9 mouse cellular contexts compared by ENCODE assay signal in genomic region chr19:21143970-21144595, GRCm38 (mm10).
A peak's percentile ranks its signal among the peaks of the same experiment; 100 is the strongest.
DNase-seq lines count a peak whose midpoint lies in the region; ATAC-seq and TF ChIP-seq lines count a peak whose summit lies in the region.
"Had no signal": no experiment of that assay in that cellular context is flagged by ENCODE, and none has a peak within 500 bp of the region (broad histone marks: within the 10 kb centered on the region; RNA-seq: fewer than 3 reads in every experiment).

No protein-coding gene starts in this region.

- no peaks in the 10 kb centered on the region for H3K9me3 ChIP-seq in intestine, embryonic 14.5 days (ENCODE audit: control insufficient read depth, low read length)
- no peaks in the 10 kb centered on the region for H3K9me3 ChIP-seq in intestine, embryonic 16.5 days (ENCODE audit: control insufficient read depth, low read length)
- no peaks in the 10 kb centered on the region for H3K9me3 ChIP-seq in CH12.LX (replicated peaks; ENCODE audit: low read length)
- H3K9me3 ChIP-seq in limb, embryonic 13.5 days, result no peaks in the 10 kb centered on the region

- H3K4me1 ChIP-seq in intestine, embryonic 14.5 days (replicated peaks; ENCODE audit: control insufficient read depth, insufficient read depth, low read length), result peaks cover 12% of the 10 kb centered on the region; the same call in 1 of the 2 replicates
- peaks cover 7% of the 10 kb centered on the region; the same call in 1 of the 2 replicates for H3K4me1 ChIP-seq in intestine, embryonic 16.5 days (ENCODE audit: control insufficient read depth, insufficient read depth, low read length)
- H3K4me1 ChIP-seq in CH12.LX (ENCODE audit: control insufficient read depth in 1 of 2, insufficient read depth in 2 of 2), result peaks cover 5 to 12% of the 10 kb centered on the region in 2 experiments; a peak in 3 of 4 replicates
- peaks cover 11% of the 10 kb centered on the region for H3K4me1 ChIP-seq in limb, embryonic 13.5 days

- TF ChIP-seq CTCF in CH12.LX (conservative IDR thresholded peaks at IDR 0.05 in 1 of 2, IDR thresholded peaks at IDR 0.05 in 1 of 2; ENCODE audit: low read depth in 2 of 2, low read length in 2 of 2), result no peak

- no peaks in the 10 kb centered on the region for H3K36me3 ChIP-seq in intestine, embryonic 14.5 days (ENCODE audit: control insufficient read depth, insufficient read depth, low read length)
- no peaks in the 10 kb centered on the region for H3K36me3 ChIP-seq in intestine, embryonic 16.5 days (ENCODE audit: control insufficient read depth, insufficient read depth, low read length)
- no peaks in the 10 kb centered on the region for H3K36me3 ChIP-seq in CH12.LX (replicated peaks in 1 of 2; ENCODE audit: control insufficient read depth in 1 of 2, insufficient read depth in 1 of 2, low read length in 1 of 2)
- no peaks in the 10 kb centered on the region for H3K36me3 ChIP-seq in limb, embryonic 13.5 days

- dilution Hi-C loops in CH12.LX (cut with MboI; ENCODE audit: extremely low pct_ligation_motif_present, extremely low pct_unique_long_range_greater_than_20kb, low sequenced_read_pairs), result no loop called here

- in situ Hi-C loops in CH12.LX (cut with MboI; ENCODE audit: low pct_ligation_motif_present, low pct_unique_long_range_greater_than_20kb, low sequenced_read_pairs), result loop anchor here (25.0 kb wide), 1 partner anchor 118 kb away; the partner anchor contains the start of gene Zfand5

- no peak overlapping the region for H3K9ac ChIP-seq in intestine, embryonic 14.5 days (ENCODE audit: low read length)
- H3K9ac ChIP-seq in intestine, embryonic 16.5 days (ENCODE audit: low read depth, low read length), result no peak overlapping the region
- no peak overlapping the region; the same call in 1 of the 2 replicates for H3K9ac ChIP-seq in CH12.LX (ENCODE audit: insufficient read depth, low read depth)
- H3K9ac ChIP-seq in limb, embryonic 13.5 days, result no peak overlapping the region

- no peak for TF ChIP-seq EP300 in CH12.LX (IDR thresholded peaks at IDR 0.05; ENCODE audit: low read length)

- no peak for ATAC-seq in intestine, embryonic 14.5 days (replicated peaks; ENCODE audit: low FRiP score, low TSS enrichment, low read depth)
- ATAC-seq in intestine, embryonic 16.5 days, result no peak
- no peak for ATAC-seq in limb, embryonic 13.5 days (ENCODE audit: low FRiP score, low read depth)
- ATAC-seq: forebrain, embryonic 16.5 days had no signal

- no peak for TF ChIP-seq RAD21 in CH12.LX (IDR thresholded peaks at IDR 0.05; ENCODE audit: low read depth, low read length)

- H3K27me3 ChIP-seq in intestine, embryonic 14.5 days (replicated peaks; ENCODE audit: control insufficient read depth, insufficient read depth, low read length), result no peaks in the 10 kb centered on the region
- H3K27me3 ChIP-seq in intestine, embryonic 16.5 days (replicated peaks; ENCODE audit: control insufficient read depth, insufficient read depth, low read length), result no peaks in the 10 kb centered on the region
- no peaks in the 10 kb centered on the region for H3K27me3 ChIP-seq in CH12.LX (replicated peaks)
- no peaks in the 10 kb centered on the region for H3K27me3 ChIP-seq in limb, embryonic 13.5 days

- no peak for TF ChIP-seq POLR2A in CH12.LX (IDR thresholded peaks at IDR 0.05; ENCODE audit: low read depth, low read length)

- H3K4me3 ChIP-seq in intestine, embryonic 14.5 days (ENCODE audit: low read depth, low read length), result no peak overlapping the region
- H3K4me3 ChIP-seq in intestine, embryonic 16.5 days (ENCODE audit: low read length), result no peak overlapping the region
- H3K4me3 ChIP-seq in CH12.LX (replicated peaks in 1 of 3; ENCODE audit: low read depth in 2 of 3, low read length in 2 of 3, poor library complexity in 1 of 3), result no peak overlapping the region
- no peak overlapping the region for H3K4me3 ChIP-seq in limb, embryonic 13.5 days

- peak overlapping the region; percentile 33; the same call in 1 of the 2 replicates for H3K27ac ChIP-seq in intestine, embryonic 14.5 days (ENCODE audit: low read depth)
- no peak overlapping the region for H3K27ac ChIP-seq in intestine, embryonic 16.5 days (ENCODE audit: low read length)
- no peak overlapping the region for H3K27ac ChIP-seq in CH12.LX (ENCODE audit: insufficient read depth, low read depth)
- no peak overlapping the region for H3K27ac ChIP-seq in limb, embryonic 13.5 days

- peak; percentile 22 for DNase-seq in adrenal gland, postnatal 14 days
- no peak for DNase-seq in adrenal gland, postnatal 4 days (ENCODE audit: low spot score in 2 of 2)
- no peak for DNase-seq in intestine, embryonic 14.5 days (ENCODE audit: low spot score)
- no peak for DNase-seq in CH12.LX (ENCODE audit: extremely low read depth)
- no peak for DNase-seq in urinary bladder, adult 2 months (ENCODE audit: low spot score)
- no peak for DNase-seq in left cerebral cortex, adult 11 months (ENCODE audit: low spot score)

- WGBS in intestine, embryonic 14.5 days, result 28% methylated on average over 7 of the region's 7 CpGs
- WGBS in intestine, embryonic 16.5 days, result 31% methylated on average over 7 of the region's 7 CpGs
- WGBS in limb, embryonic 13.5 days, result 31% methylated on average over 7 of the region's 7 CpGs

- peak overlapping the region; percentile 32 for H3K4me2 ChIP-seq in intestine, embryonic 14.5 days (ENCODE audit: low read length)
- no peak overlapping the region for H3K4me2 ChIP-seq in intestine, embryonic 16.5 days (ENCODE audit: low read depth, low read length)
- H3K4me2 ChIP-seq in CH12.LX (ENCODE audit: insufficient read depth, low read depth, poor library complexity, severe bottlenecking), result peak overlapping the region; percentile 70
- H3K4me2 ChIP-seq in limb, embryonic 13.5 days (replicated peaks), result peak overlapping the region; percentile 43

- no peaks in the 10 kb centered on the region for H3K79me2 ChIP-seq in CH12.LX (replicated peaks; ENCODE audit: control insufficient read depth, extremely low read depth, insufficient read depth, poor library complexity, severe bottlenecking)

TF ChIP-seq in CH12.LX, 34 proteins besides CTCF, POLR2A, EP300 and RAD21:
- TF ChIP-seq JUN (IDR thresholded peaks at IDR 0.05; ENCODE audit: insufficient read depth, low read depth, low read length) (no peak), SMC3 (IDR thresholded peaks at IDR 0.05; ENCODE audit: low read depth, low read length) (no peak)
